Mouse (Mus musculus): ENCODE results near the gene Dpp9. TPM values are rescaled to one million over a fixed set of nuclear protein-coding genes. Genes with fewer than 3 reads are reported as not detected.
A peak's percentile ranks its signal among the peaks of the same experiment; 100 is the strongest.

The Dpp9 gene
- total RNA-seq, 2 experiments from 2014 or later: 34.4 to 37.3 TPM

- DNase-seq (ENCODE audit: low spot score in 2 of 2): peak in 1 of 2 experiments; percentile 30
Observed at GRCm38 (mm10) chr17:56185281-56186141, 33.2 kb downstream of the Dpp9 start.

DNA sequence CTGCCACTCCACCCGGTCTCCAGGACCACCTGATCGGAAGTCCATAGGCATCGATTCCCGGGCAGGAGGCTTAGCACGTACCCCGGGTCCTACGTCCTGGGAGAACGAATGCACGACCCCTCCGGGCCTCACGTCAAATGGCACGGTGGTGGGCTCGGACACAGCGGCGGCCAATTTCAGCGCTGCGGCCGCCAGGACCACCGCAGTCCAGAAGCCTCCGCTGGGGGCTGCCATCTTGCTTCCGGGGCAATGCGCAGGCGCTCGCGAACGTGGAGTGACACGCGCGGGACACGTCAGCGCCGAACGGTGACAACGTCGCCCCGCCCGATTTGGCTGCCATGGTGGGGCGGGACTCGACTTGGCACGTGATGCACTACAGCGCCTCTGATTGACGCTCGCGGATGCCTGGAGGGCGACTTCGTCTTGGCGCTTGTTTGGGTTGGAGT, 35.0 kb downstream of the Dpp9 start, which contains the start of gene Mydgf:
Mydgf (minus strand) TSS at position 263 of the 446 bp plus-strand sequence.
- DNase-seq (ENCODE audit: low spot score in 2 of 2): peak; percentile 87 to 91

- DNase-seq (ENCODE audit: low spot score in 2 of 2): no peak
Observed at GRCm38 (mm10) chr17:56182975-56183657, 35.6 kb downstream of the Dpp9 start.

DNA sequence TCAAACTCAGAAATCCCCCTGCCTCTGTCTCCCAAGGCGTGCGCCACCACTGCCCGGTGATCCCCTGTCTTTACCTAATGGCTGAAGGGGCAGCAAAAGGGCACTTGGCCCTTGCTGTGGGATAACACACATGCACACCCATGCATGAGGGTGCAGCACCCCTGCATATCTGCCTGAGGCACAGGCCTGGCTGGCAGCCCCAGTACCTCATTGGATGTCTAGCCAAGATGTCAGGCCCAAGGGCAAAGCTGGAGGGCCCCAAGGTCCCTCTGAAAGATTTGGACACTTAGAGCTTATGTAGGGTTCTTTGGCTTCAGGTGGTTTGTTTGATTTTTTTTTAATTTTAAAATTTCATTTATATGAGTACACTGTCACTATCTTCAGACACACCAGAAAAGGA, 43.3 kb downstream of the Dpp9 start:
- no peak for DNase-seq (ENCODE audit: low spot score in 2 of 2)

DNA sequence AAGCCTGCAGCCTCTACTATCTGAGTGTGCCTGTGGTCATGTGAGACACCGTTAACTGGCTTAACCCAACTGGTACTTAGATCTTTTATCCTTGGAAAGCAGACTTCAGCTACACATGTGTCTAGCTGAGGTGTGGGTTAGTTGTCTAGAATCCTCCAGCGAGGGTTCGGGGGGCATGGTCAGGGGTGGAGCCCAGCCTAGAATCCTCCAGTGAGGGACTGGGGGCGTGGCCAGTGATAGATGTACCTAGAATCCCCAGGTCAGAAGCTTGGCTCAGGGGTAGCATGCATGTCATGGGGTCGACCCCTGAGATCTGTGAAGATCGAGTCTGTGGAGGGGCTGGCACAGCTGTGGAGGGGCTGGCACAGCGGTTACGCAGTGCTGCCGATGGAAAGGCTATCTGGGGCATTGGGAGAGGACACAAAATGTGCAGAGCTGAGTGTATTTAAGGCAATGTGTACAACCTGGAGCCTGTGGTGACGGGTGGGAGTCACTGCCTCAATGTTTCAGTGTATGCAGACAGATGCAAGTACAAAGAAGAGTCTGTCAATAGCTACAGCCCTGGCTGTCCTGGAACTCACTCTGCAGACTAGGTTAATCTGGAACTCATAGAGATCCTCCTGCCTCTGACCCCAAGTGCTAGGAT, 45.2 kb downstream of the Dpp9 start:
- no peak for DNase-seq (ENCODE audit: low spot score in 2 of 2)

DNA sequence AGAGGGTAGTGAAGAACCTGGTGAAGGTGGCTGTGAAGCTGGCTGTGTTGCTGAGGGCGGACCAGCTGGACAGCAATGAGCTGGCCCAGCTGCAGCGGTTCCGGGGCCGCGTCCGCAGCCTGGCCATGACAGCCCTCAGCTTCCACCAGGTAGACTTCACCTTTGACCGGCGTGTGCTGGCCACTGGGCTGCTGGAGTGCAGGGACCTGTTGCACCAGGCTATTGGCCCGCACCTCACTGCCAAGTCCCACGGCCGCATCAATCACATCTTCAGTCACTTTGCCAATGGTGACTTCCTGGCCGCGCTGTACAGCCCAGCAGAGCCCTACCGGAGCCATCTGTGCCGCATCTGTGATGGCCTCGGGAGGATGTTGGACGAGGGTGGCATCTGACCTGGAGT, 46.8 kb downstream of the Dpp9 start:
- no peak for DNase-seq (ENCODE audit: low spot score in 2 of 2)

DNA sequence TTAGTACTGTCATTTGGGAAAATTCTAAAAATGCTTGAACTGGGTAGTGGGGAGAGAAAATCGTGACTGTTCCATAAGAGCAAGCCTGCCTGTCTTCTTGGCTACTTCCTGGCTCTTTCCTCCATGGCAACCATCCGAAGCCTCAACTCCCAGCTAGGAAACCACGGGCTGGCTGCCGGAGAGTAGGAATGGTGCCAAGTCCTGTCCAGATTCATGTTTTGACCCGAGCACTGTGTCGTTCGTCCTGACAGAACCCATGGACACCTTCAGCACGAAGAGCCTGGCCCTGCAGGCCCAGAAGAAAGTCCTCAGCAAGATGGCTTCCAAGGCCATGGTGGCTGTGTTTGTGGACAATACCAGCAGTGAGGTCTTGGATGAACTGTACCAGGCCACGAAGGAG, 47.2 kb downstream of the Dpp9 start:
- no peak for DNase-seq (ENCODE audit: low spot score in 2 of 2)

DNA sequence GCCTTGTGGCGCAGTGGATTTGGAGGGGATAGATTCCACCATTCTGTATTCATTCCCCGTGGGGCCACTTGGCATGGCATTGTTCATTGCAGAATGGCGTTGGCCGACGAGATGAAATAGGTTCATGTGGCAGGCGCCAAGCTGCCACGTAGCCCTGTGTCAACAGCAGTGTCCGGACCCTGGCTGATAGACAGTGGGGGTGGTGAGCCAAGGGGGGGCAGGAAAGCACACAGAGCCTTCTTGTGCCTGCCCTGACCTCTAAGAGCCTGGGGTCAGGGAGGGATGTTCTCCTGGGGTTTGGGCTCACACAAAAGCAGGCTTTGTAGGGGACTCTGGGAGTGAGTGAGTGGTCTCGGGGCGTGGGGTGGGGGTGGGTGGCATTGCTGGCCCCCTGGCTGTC, 48.1 kb downstream of the Dpp9 start:
- no peak for DNase-seq (ENCODE audit: low spot score in 2 of 2)

DNA sequence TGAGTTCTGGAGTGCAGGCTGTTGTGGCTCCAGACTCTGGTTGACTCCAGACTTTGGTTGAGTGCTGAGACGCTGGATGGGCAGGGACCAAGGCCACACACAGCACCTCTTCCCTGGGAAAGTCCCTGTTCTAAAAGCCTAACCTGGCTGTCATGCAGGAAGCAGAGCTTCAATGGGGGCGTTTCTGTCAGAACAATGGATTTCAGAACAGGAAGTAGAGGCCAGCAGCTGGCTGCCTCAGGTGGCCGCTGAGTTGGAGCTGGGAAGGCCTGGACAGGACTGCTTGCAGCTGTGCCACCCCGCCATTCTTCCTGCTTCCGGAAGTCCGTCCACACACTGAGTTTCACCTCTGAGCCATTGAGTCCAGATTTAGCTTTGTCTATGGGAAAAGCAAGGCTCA, 48.9 kb downstream of the Dpp9 start:
- no peak for DNase-seq (ENCODE audit: low spot score in 2 of 2)

DNA sequence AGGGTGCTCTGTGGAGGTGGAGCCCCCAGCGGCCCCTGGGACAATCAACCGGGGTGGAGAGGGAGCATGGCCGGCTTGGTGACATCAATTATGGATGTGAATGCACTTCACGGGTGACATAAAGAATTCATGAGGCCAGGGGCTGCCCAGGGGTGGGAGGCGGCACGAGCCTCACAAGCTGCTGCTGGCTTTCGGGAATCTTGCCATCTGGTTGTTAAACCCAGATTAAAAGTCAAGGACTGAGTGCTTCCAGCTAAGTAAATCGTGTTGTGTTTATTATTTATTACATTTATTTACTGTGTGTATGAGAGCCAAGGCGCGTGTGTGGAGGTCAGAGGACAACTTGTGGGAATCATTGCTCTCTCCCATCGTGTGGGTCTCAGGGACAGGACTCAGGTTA, 53.0 kb downstream of the Dpp9 start:
- DNase-seq (ENCODE audit: low spot score in 2 of 2): no peak

DNA sequence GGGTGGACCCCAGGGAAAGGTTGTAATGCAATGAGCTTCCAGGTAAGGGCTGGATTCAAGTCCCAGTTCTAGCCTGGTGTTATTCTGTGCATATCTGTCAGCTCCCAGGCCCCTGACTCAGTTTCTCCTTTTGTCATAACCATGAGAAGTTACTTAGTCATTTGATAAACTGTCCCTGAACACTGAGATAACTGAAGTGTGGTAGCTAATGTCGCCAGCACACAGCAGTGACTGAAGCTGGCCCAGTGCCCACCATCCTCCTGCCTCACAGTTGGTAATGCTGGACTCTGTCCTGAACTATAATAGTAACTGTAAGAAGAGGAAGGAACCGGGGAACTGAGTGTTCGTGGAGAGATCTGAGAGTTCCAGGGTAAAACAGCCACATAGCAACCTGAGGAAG, 54.2 kb downstream of the Dpp9 start:
- no peak for DNase-seq (ENCODE audit: low spot score in 2 of 2)

DNA sequence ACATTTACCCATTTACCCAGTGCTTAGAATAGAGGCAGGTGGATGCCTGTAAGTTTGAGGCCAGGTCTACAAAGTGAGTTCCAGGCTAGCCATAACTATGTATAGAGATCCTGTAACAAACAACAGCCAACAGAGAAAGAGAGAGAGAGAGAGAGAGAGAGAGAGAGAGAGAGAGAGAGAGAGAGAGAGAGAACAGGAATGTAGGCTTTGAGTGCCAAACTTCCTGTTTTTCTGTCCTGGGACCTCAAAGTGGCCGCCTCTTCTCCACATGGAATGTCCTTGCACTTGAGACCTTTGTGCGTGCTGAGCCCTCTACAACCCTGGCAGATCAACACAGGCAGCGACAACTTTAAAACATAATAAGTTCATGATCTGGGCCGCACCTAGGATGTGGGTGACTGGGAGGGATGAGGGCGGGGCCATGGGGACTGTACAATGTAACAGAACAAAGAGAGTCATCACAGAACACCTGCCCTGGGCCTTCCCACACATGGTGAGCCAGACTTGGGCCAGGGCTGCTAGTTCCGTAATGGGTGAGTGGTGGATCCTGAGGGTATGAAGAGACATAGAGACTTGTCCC, 55.1 kb downstream of the Dpp9 start:
- DNase-seq (ENCODE audit: low spot score in 2 of 2): no peak

DNA sequence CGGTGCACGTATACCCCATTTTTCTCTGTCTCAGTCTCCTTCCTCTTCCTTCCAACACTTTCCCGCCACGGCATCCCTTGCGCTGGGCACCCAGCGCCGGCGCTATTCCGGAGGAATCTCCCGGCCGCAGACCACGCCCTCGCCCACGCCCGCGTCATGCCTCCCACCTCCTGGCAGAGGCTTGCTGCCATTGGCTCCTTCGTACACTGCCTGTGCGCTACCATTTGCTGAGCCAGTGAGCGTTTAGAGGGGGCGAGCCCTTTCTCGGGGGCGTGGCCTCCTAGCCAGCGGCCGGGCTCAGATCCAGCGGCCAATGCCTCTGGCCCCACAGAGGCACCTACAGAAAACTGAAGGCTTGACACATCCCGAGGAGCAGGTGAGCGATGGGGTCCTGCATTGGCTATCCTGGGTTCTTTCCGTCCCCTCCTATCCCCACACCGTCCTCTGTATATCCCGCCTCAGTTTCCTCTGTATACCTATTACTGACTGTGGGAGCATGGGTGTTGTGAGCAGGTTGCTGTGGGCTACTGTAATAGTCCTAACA, 56.4 kb downstream of the Dpp9 start, which contains the start of gene Tnfaip8l1:
Tnfaip8l1 (plus strand) TSS at position 247 of the 544 bp plus-strand sequence.
- DNase-seq (ENCODE audit: low spot score in 2 of 2): peak; percentile 80 to 86

DNA sequence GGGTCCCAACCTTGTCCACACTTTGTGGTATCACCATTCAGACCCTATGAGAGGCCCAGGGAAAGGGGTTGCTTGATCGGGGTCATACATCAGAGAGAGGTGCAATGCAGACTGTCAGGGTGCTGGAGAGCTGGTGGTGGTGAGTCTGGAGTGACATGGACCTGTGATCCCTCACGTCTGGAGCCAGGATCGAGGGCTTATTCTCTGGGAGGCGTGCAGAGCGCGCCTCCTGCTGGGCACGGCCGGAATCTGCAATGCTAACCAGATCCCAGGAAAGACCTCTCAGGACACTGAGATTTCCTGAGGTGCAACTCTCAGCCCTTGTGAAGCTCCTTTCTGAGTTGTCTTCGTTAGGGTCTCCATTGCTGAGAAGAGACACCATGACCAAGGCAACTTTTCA, 59.0 kb downstream of the Dpp9 start:
- DNase-seq (ENCODE audit: low spot score in 2 of 2): peak in 1 of 2 experiments; percentile 45

DNA sequence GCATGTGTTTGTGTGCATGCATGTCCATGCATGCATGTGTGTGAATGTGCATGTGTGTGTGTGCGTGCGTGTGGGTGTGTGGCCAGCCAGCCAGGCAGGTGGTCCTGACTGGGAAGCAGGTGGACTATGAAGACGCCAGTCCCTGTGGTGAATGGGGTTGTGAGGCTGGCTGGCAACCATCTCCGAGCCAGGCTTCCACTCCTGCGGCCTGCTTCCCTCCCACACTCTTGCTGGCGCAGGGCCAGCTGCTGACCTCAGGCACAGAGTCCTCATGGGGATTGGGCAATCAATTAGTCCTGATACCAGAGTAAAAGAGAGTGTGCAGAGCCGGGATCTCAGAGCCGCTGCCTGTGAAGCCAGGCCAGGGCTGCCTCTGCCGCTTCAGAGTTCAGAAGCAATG, 65.1 kb downstream of the Dpp9 start:
- DNase-seq (ENCODE audit: low spot score in 2 of 2): peak in 1 of 2 experiments; percentile 60

- DNase-seq (ENCODE audit: low spot score in 2 of 2): no peak
Observed at GRCm38 (mm10) chr17:56149897-56150296, 68.8 kb downstream of the Dpp9 start.

DNA sequence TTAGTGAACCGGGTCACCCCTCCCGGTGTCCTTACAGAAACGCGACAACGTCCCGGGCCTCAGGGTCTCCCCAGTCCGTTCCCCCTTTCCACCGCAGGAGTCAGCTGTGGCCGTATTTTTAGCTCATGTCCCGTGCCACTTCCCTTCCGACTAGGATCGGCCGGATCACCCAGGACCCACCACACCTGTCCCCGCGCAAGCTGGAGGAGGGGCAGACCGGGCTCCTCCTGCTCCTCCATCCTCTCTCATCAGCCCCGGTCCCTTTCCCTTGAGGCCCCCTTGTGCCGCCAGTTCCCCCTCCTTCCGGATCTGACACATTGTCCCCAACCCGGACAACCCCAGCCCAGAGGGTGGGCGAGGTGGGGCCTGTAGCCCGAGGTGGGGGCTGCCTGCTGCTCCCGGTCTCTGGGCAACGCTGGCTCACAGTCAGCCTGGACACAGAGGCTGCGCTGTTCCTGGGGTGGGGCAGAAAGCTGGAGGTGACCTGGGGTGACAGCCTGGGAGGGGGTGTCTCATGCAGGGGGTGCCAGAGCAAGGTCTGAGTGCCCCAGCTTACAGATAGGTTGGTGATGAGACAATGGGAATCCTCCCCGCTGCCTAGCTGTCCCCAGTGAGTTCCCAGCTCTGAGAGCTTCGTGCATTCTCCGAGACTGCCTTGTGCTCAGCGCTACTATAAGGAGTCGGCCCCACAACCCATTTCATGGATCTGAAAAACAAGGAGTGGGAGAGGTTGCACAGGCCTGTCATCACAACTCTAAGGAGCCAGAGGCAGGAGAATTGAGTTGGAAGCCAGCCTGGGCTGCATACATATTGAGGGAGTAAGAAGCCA, 69.7 kb downstream of the Dpp9 start:
- DNase-seq (ENCODE audit: low spot score in 2 of 2): no peak

GRCm38 (mm10) chr17:56148280-56148679, 70.4 kb downstream of the Dpp9 start:
- no peak for DNase-seq (ENCODE audit: low spot score in 2 of 2)

DNA sequence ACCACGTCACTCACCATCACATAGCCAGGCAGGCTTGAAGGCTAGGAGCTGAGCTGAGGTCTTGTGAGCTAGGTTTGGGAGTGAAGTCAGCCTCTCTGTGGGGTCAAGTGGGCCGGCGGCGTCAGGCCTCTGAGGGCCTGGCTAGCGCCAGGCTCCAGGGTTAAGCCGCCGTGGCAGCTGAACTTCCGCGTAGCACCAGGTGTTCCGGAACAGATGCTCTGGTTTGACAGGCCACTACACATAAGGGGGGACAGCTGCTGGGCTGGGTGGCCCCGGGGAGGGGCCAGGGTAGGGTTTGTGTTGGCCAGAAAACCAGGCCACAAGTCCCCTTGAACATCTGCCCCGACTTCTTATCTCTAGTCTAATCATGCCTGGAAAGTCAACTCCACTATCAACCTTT, 71.3 kb downstream of the Dpp9 start:
- DNase-seq (ENCODE audit: low spot score in 2 of 2): no peak

GRCm38 (mm10) chr17:56146131-56146530, 72.6 kb downstream of the Dpp9 start:
- DNase-seq (ENCODE audit: low spot score in 2 of 2): no peak
